Mouse (Mus musculus): Measurements from ENCODE around the gene Ccer2.

Ccer2 gene

GRCm38 (mm10) chr7:28792391-28793185 is 36.6 kb downstream of the Ccer2 start:
- no peak for DNase-seq

DNA sequence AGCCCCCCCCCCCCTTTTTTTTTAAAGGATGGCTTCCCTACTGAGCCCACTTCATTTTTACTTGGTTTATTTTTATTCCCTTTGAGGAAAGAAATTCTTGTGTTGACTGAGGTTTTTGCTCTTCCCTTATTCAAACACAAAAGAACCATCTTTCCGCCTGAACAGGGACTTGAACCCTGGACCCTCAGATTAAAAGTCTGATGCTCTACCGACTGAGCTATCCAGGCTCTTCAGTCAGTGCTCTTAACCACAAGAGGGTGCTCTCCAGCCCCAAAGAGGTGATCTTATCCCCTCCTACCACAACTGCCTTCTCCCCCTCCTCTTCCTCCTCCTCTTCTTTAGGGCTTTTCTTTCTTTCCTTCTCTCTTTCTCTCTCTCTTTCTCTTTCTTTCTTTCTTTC is 37.9 kb downstream of the Ccer2 start:
- DNase-seq, result no peak

DNA sequence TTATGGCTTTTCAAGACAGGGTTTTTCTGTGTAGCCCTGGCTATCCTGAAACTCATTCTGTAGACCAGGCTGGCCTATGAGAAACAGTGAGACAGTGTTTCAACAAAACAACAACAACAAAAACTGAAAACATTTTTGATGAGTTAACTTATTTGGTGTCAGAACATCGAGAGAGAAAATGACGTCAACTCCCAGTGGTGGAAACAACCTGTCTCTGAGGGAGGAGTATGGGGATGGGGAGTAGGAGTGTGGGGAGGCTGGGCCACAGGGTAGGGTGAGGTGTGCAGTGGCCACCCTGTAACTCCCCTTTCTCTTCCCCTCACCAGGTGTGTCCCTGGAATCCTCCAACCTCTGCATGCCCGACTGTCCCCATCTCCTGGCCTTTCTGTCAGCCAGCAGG is 38.5 kb downstream of the Ccer2 start:
- DNase-seq, result no peak

GRCm38 (mm10) chr7:28795832-28796231 is 39.9 kb downstream of the Ccer2 start:
- no peak for DNase-seq

GRCm38 (mm10) chr7:28796562-28796975 is 40.6 kb downstream of the Ccer2 start:
- peak; percentile 80 to 92 for DNase-seq

DNA sequence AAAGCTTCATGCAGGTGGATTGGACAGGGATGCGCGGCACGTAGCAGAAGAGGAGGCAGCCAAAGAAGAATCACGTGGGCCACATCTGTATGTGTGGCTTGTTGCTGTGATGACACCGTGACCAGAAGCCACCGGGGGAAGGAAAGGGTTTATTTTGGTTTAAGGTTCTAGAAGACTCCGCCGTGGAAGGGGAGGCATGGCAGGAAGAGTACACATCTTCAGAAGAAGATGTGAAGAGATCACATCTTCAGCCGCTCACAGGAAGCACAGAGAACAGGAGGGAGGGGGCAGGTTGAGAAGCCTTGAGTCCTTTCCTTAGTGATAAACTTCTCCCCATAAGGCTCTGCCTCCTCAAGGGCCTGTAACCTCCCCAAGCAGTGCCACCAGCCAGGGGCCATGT is 44.0 kb downstream of the Ccer2 start:
- DNase-seq, result no peak

DNA sequence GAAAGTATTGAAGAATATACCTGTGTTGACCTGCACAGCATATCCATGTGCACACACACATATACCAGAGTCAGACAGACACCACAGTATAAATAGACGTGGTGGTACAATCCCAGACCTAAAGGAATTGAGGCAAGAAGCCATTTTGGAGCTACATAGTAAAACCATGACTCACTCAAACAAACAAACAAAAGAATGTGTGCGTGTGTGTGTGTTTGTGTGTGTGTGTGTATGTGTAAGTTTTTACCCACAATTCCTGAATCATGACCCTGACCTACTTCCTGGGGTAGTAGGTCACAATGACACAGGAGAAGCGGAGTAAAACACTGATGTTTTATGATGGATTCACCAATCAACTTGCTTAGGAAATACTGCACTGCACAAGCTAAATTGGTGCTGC is 45.5 kb downstream of the Ccer2 start:
- no peak for DNase-seq

DNA sequence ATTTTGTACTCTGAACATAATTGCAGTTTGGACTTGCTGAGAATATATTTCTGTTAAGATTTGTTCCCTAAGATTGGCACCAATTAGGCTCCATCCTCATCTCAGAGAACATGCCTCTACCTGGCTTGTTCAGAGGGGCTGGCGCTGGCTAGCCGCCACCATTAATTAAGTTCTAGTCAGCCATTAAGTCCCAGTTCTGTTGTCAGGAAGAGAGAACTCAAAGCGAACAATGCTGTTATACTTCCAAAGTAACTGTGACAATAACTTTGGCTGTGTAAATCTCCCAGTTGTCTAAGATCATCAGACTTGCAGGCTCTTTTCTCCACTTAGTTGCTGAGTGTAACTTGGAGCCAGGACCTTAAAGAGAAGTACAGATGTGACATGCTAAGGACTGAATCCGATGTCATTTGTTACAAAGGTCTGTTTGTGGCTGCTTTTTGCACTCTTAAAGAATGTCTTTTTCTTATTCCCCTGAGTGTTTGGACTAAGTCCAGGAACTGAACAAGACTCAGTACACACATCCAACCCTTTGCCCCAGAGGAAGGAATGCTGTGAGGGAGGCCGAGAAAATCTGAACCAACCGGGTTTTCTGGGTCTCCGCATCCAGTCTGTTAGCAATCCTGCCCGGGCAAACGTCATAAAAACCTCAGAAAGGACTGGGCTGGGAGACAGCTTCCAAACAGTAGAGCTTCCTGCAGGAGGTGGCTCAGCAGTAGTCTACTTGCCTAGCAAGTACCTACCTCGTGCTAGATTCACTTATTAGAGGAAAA is 46.1 kb downstream of the Ccer2 start:
- DNase-seq, result no peak

GRCm38 (mm10) chr7:28802846-28803588 is 47.0 kb downstream of the Ccer2 start:
- DNase-seq, result no peak

- no peak for DNase-seq
Observed at GRCm38 (mm10) chr7:28803756-28804155, 47.8 kb downstream of the Ccer2 start.

DNA sequence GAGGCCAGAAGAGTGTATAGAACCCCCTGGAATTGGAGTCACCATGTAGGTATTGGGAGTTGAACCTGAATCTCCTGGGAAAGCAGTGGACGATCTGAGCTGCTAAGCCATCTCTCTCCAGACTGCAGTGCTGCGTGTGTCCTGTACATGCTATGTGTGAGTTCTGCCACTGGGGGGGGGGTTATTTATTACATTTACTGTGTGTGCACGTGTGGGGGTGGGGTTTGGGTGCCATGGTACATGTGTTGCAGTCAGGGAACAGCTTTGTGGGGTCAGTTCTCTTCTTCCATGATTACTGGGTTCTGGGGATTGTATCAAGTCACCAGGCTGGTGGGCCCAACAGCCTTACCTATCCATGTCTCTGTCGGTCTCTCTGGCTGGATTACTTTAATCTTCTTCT is 50.9 kb downstream of the Ccer2 start:
- DNase-seq, result no peak

- DNase-seq, result peak in 1 of 2 experiments; percentile 43
Observed at GRCm38 (mm10) chr7:28807641-28808220, 51.8 kb downstream of the Ccer2 start.

DNA sequence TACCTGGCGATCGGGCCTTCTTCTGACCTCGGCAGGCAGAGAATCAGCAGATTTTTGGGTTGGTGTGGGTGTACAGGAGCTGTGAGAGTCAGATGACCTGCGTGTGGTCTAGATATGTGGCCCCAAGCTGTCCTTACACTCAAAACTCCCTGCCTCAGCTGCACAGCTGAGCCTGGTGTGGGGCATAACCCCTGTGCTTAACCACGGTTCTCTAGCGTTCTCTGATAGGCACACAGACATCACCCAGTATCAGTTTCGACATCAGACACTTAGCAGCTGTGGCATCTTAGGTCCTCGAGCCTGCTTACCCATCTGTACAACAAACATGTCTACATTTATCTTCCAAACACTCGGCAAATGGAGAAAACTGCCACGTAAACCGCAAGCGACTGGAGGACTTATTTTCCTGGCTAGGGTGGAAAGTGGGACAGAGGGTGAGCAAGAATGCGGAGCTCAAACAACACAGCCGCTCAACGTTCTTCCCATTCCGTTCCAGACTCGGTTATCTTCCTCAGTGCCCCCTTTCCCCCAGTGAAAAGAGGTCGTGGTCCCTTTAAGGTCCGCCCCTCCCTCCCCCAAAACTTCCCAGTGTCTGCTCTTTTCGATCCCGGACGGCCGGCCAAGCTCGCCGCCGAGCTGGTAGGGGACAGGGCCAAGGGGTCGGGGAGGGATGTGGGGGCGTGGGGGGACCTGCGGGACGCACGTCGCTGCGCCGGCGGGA is 52.4 kb downstream of the Ccer2 start, which contains the start of gene Hnrnpl:
Gene Hnrnpl, plus strand, starts transcription at position 321 of the 721 bp plus-strand sequence.
- DNase-seq, result peak; percentile 54 to 74

Measured in cerebellum, adult 18-20 months (tissue).